Mouse (Mus musculus): Measurements from ENCODE around the gene Vmo1. TPM values are rescaled to one million over a fixed set of nuclear protein-coding genes. Genes with fewer than 3 reads are reported as not detected.
"Not testable (repeated sequence)": the region's sequence is repeated elsewhere in the genome, so short reads cannot be mapped to it uniquely, and the experiment has no call there.

Vmo1 gene
- polyA plus RNA-seq, 1 experiment from 2014 or later = not detected

- peak overlapping the region; percentile 68; the same call in 1 of the 2 replicates for H3K27ac ChIP-seq (ENCODE audit: low read depth, low read length)
- H3K36me3 ChIP-seq (ENCODE audit: control insufficient read depth, insufficient read depth, low read length) = no peaks in the 10 kb centered on the region
- no peaks in the 10 kb centered on the region; the same call in 1 of the 2 replicates for H3K27me3 ChIP-seq (replicated peaks; ENCODE audit: control insufficient read depth, insufficient read depth, low read length)
- H3K9me3 ChIP-seq (ENCODE audit: control insufficient read depth, low read length) = no peaks in the 10 kb centered on the region
- WGBS = 58% methylated on average over 5 of the region's 5 CpGs
- H3K4me3 ChIP-seq (ENCODE audit: low read length) = peak overlapping the region; percentile 57
- H3K4me1 ChIP-seq (ENCODE audit: control insufficient read depth, insufficient read depth, low read depth, low read length) = peaks cover 8% of the 10 kb centered on the region
- ATAC-seq = peak; percentile 63
- peak overlapping the region; percentile 65 for H3K4me2 ChIP-seq (ENCODE audit: low read length)
- 0 out of 2 replicates have a peak overlapping the region, but pooled peaks have one; percentile 5 for H3K9ac ChIP-seq (ENCODE audit: low read depth, low read length)
Observed at GRCm38 (mm10) chr11:70541415-70541814, 27.0 kb upstream of the Vmo1 start.

GRCm38 (mm10) chr11:70540928-70541327 is 26.5 kb upstream of the Vmo1 start:
- Histone ChIP-seq H3K4me1 (ENCODE audit: control insufficient read depth, insufficient read depth, low read depth, low read length) (peaks cover 8% of the 10 kb centered on the region), H3K4me2 (ENCODE audit: low read length) (peak overlapping the region; percentile 65), H3K36me3 (ENCODE audit: control insufficient read depth, insufficient read depth, low read length) (no peaks in the 10 kb centered on the region), H3K4me3 (ENCODE audit: low read length) (peak overlapping the region; percentile 57), H3K27ac (ENCODE audit: low read depth, low read length) (peak overlapping the region; percentile 29; the same call in 1 of the 2 replicates), H3K27me3 (replicated peaks; ENCODE audit: control insufficient read depth, insufficient read depth, low read length) (no peaks in the 10 kb centered on the region; the same call in 1 of the 2 replicates), H3K9me3 (ENCODE audit: control insufficient read depth, low read length) (no peaks in the 10 kb centered on the region), H3K9ac (ENCODE audit: low read depth, low read length) (peak overlapping the region; percentile 74)
- no peak for ATAC-seq
- WGBS = 86% methylated on average over 7 of the region's 7 CpGs

GRCm38 (mm10) chr11:70539877-70540587 is 25.6 kb upstream of the Vmo1 start, which contains the start of gene Pld2:
Gene Pld2 (plus strand): TSS chr11:70540064.
- peak within 1 kb of the TSS; percentile 74 for H3K9ac ChIP-seq (ENCODE audit: low read depth, low read length)
- under 1% methylated on average over 43 of the region's 65 CpGs for WGBS

DNA sequence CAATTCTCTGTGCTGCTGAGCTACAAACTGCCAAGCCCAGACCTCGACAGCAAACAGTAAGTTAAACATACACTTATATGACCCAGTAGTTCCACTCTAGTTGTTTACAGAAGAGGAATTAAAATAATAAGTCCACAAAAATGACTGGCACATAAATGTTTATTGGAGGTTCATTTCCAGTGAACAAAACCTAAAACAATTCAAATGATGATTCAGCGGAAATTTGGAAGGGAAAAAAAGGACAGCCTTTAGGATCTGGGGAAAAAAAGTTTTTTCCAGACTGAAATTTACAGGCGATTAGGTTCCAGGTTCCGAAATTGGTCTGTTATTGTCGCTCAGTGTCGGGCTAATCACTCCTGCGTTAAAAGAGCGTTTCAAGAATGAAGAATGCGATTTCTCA is 25.0 kb upstream of the Vmo1 start:
- H3K27ac ChIP-seq (ENCODE audit: low read depth, low read length) = no peak overlapping the region
- H3K4me3 ChIP-seq (ENCODE audit: low read length) = peak overlapping the region; percentile 57
- no peaks in the 10 kb centered on the region for H3K9me3 ChIP-seq (ENCODE audit: control insufficient read depth, low read length)
- H3K9ac ChIP-seq (ENCODE audit: low read depth, low read length) = peak overlapping the region; percentile 74
- ATAC-seq = no peak
- no peaks in the 10 kb centered on the region; the same call in 1 of the 2 replicates for H3K27me3 ChIP-seq (replicated peaks; ENCODE audit: control insufficient read depth, insufficient read depth, low read length)
- peaks cover 8% of the 10 kb centered on the region for H3K4me1 ChIP-seq (ENCODE audit: control insufficient read depth, insufficient read depth, low read depth, low read length)
- peak overlapping the region; percentile 65 for H3K4me2 ChIP-seq (ENCODE audit: low read length)
- 14% methylated on average over 9 of the region's 9 CpGs for WGBS
- H3K36me3 ChIP-seq (ENCODE audit: control insufficient read depth, insufficient read depth, low read length) = no peaks in the 10 kb centered on the region

More at GRCm38 (mm10) chr11:70539877-70540587, 25.6 kb upstream of the Vmo1 start, which contains the start of gene Pld2:
- ATAC-seq = peak; percentile 94
- Histone ChIP-seq H3K4me2 (ENCODE audit: low read length) (peak within 1 kb of the TSS; percentile 65), H3K27me3 (replicated peaks; ENCODE audit: control insufficient read depth, insufficient read depth, low read length) (no peaks in the 10 kb centered on the region; the same call in 1 of the 2 replicates), H3K4me1 (ENCODE audit: control insufficient read depth, insufficient read depth, low read depth, low read length) (peaks cover 8% of the 10 kb centered on the region), H3K36me3 (ENCODE audit: control insufficient read depth, insufficient read depth, low read length) (no peaks in the 10 kb centered on the region), H3K27ac (ENCODE audit: low read depth, low read length) (peak within 1 kb of the TSS; percentile 68), H3K4me3 (ENCODE audit: low read length) (peak within 1 kb of the TSS; percentile 57), H3K9me3 (ENCODE audit: control insufficient read depth, low read length) (no peaks in the 10 kb centered on the region)

GRCm38 (mm10) chr11:70532839-70533238 is 18.4 kb upstream of the Vmo1 start, which contains the start of gene Gm40193:
Gene Gm40193 (minus strand): TSS chr11:70532939.
- Histone ChIP-seq H3K4me1 (ENCODE audit: control insufficient read depth, insufficient read depth, low read depth, low read length) (no peaks in the 10 kb centered on the region), H3K27me3 (replicated peaks; ENCODE audit: control insufficient read depth, insufficient read depth, low read length) (no peaks in the 10 kb centered on the region), H3K4me2 (ENCODE audit: low read length) (no peak within 1 kb of the TSS), H3K9ac (ENCODE audit: low read depth, low read length) (no peak within 1 kb of the TSS), H3K36me3 (ENCODE audit: control insufficient read depth, insufficient read depth, low read length) (peaks cover 10% of the 10 kb centered on the region), H3K9me3 (ENCODE audit: control insufficient read depth, low read length) (no peaks in the 10 kb centered on the region), H3K27ac (ENCODE audit: low read depth, low read length) (no peak within 1 kb of the TSS), H3K4me3 (ENCODE audit: low read length) (no peak within 1 kb of the TSS)
- 81% methylated on average over 6 of the region's 6 CpGs for WGBS
- ATAC-seq = no peak

GRCm38 (mm10) chr11:70531065-70531464 is 16.6 kb upstream of the Vmo1 start:
- H3K9ac ChIP-seq (ENCODE audit: low read depth, low read length) = not testable (repeated sequence)
- WGBS = 90% methylated on average over 2 of the region's 2 CpGs

DNA sequence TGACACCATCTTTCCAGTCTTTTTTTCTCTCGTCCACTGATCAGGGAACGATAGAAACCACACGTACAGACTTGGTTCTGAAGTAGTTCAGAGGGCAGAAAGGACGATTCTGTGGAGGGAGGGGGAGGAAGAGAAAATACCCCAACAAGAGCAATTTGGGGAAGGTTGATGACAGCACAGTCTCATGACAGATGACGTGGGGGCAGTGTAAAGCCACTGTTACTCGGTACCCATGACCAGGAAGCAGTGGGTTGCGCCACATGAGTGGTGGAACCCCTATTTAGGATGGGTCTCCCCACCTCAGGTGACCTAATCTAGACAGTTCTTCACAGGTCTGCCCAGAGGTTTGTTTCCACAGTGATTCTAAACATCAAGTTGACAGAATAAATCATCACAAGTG is 14.2 kb upstream of the Vmo1 start:
- H3K4me2 ChIP-seq (ENCODE audit: low read length) = no peak overlapping the region
- no peak for ATAC-seq
- no peak overlapping the region for H3K4me3 ChIP-seq (ENCODE audit: low read length)
- no peak overlapping the region for H3K9ac ChIP-seq (ENCODE audit: low read depth, low read length)
- H3K27me3 ChIP-seq (replicated peaks; ENCODE audit: control insufficient read depth, insufficient read depth, low read length) = no peaks in the 10 kb centered on the region
- H3K4me1 ChIP-seq (ENCODE audit: control insufficient read depth, insufficient read depth, low read depth, low read length) = peaks cover 10% of the 10 kb centered on the region
- no peak overlapping the region for H3K27ac ChIP-seq (ENCODE audit: low read depth, low read length)
- peaks cover 23% of the 10 kb centered on the region for H3K36me3 ChIP-seq (ENCODE audit: control insufficient read depth, insufficient read depth, low read length)
- WGBS = 88% methylated on average over 7 of the region's 7 CpGs
- H3K9me3 ChIP-seq (ENCODE audit: control insufficient read depth, low read length) = no peaks in the 10 kb centered on the region

More at GRCm38 (mm10) chr11:70531065-70531464, 16.6 kb upstream of the Vmo1 start:
- H3K36me3 ChIP-seq (ENCODE audit: control insufficient read depth, insufficient read depth, low read length) = peaks cover 23% of the 10 kb centered on the region
- H3K27ac ChIP-seq (ENCODE audit: low read depth, low read length); H3K4me2 ChIP-seq (ENCODE audit: low read length); H3K4me3 ChIP-seq (ENCODE audit: low read length); H3K27me3 ChIP-seq (replicated peaks; ENCODE audit: control insufficient read depth, insufficient read depth, low read length); ATAC-seq; H3K4me1 ChIP-seq (ENCODE audit: control insufficient read depth, insufficient read depth, low read depth, low read length); H3K9me3 ChIP-seq (ENCODE audit: control insufficient read depth, low read length): not testable (repeated sequence)

- H3K4me2 ChIP-seq (ENCODE audit: low read length) = peak overlapping the region; percentile 73
- no peak overlapping the region for H3K27ac ChIP-seq (ENCODE audit: low read depth, low read length)
- ATAC-seq = no peak
- 89% methylated on average over 11 of the region's 12 CpGs for WGBS
- H3K9me3 ChIP-seq (ENCODE audit: control insufficient read depth, low read length) = no peaks in the 10 kb centered on the region
- H3K36me3 ChIP-seq (ENCODE audit: control insufficient read depth, insufficient read depth, low read length) = peaks cover 23% of the 10 kb centered on the region
- H3K4me3 ChIP-seq (ENCODE audit: low read length) = peak overlapping the region; percentile 74
- H3K4me1 ChIP-seq (ENCODE audit: control insufficient read depth, insufficient read depth, low read depth, low read length) = peaks cover 10% of the 10 kb centered on the region
- no peaks in the 10 kb centered on the region for H3K27me3 ChIP-seq (replicated peaks; ENCODE audit: control insufficient read depth, insufficient read depth, low read length)
- H3K9ac ChIP-seq (ENCODE audit: low read depth, low read length) = peak overlapping the region; percentile 76; the same call in 1 of the 2 replicates
Observed at GRCm38 (mm10) chr11:70526211-70526610, 11.8 kb upstream of the Vmo1 start.

DNA sequence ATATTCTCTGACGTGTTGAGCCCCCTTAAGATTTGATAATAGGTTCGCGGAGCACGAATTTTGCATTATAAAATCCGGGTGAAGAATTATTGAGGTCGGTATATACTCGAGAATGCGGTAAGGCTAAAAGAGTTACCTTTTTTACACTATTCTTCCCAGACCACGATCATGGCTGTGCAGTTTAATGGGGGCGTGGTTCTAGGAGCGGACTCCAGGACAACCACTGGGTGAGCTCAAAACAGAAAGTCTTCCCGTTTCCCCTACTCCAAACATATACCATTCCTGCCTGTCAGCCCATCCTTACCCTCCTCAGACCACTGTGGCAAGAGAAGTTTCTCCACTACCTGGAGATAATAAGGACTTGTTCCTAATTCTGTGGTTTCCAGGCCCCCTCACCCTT is 11.3 kb upstream of the Vmo1 start:
- H3K4me1 ChIP-seq (ENCODE audit: control insufficient read depth, insufficient read depth, low read depth, low read length) = peaks cover 10% of the 10 kb centered on the region
- peak overlapping the region; percentile 73 for H3K4me2 ChIP-seq (ENCODE audit: low read length)
- peak overlapping the region; percentile 76 for H3K9ac ChIP-seq (ENCODE audit: low read depth, low read length)
- peak overlapping the region; percentile 74 for H3K4me3 ChIP-seq (ENCODE audit: low read length)
- 4% methylated on average over 12 of the region's 12 CpGs for WGBS
- H3K9me3 ChIP-seq (ENCODE audit: control insufficient read depth, low read length) = no peaks in the 10 kb centered on the region
- H3K27ac ChIP-seq (ENCODE audit: low read depth, low read length) = peak overlapping the region; percentile 66; the same call in 1 of the 2 replicates
- ATAC-seq = peak; percentile 18
- no peaks in the 10 kb centered on the region for H3K27me3 ChIP-seq (replicated peaks; ENCODE audit: control insufficient read depth, insufficient read depth, low read length)
- peaks cover 23% of the 10 kb centered on the region for H3K36me3 ChIP-seq (ENCODE audit: control insufficient read depth, insufficient read depth, low read length)
